Mouse (Mus musculus) MN1 (cell line): ENCODE measurements around the gene Faim2.

Experiments used
- DNase-seq: peaks from one replicate; pipeline ENCODE4 v3.0.0-alpha.2; 2016; ENCODE audit warnings: low spot score

Gene Faim2

GRCm38 (mm10) chr15:99463194-99463593 is 64.8 kb downstream of the Faim2 start:
- no peak for DNase-seq

DNA sequence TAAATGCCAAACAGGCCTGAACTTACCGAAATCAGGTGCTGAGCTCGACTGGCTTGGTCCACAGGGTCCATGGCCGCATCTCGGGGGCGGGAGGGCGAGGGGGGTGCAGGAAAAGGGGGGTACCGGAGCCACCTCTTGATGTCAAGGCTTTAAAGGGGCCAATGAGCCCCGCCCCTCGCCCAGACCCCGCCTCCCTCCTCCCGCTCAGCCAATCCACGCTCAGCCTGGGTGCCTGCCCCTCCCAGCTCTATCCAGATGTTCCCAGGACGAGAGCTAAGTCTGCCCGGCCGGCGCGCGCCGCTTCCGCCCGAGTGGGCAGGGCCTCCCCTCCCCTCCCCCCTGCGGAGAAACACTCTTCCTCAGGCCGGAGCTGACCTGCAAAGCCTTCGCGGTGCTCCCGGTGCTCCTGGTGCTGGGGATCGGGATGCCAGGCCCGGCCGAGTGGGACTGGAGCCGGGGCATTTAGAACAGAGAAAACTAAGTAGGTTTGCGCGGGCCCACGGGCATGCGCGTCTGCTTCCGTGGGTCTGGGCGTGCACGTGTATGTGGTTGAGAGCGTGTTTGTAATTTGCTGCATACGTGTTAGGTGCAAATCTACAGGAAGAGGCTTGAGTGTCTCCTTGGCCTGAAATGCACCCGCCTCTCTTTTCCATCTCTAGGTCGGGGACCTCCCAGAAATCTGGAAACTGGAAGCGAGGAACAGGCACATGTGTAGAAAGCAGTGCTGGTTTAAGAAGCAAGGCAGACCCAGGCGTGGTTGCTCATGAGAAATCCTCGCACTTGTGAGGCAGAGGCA is 70.2 kb downstream of the Faim2 start, which contains the start of gene Nckap5l:
Nckap5l (minus strand) TSS at position 143 of the 796 bp plus-strand sequence.
- peak; percentile 96 for DNase-seq

DNA sequence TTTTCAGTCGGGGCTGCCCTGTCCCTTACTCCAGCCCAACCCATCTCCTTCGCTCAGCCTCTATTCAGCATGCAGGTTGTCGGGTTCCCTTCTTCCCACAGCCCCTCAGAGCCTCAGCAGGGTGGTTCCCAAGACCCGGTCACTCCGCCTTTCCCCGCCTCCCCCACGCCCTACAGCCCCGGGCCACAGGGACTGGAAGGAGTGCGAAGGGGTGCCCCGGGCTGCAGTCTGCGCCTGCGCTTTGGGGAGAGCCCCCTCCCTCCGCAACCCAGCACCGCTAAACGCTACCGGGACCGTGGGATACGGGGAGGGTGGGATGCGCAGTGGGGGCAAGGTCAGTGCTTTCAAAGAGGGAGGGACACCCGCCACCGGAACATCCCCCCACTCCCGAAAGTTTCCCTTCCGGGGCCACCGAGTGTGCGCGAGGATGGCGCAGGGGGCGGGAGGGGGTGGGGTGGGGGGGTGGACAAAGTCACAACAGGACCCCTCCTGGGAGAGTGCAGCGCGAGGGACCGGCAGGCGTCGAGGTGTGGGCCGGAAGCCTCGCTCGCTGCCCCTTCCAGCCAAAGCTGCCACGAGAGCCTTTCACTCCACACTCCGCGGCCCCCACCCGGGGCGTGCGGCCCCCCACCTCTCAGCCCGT is 70.9 kb downstream of the Faim2 start:
- peak; percentile 73 for DNase-seq

DNA sequence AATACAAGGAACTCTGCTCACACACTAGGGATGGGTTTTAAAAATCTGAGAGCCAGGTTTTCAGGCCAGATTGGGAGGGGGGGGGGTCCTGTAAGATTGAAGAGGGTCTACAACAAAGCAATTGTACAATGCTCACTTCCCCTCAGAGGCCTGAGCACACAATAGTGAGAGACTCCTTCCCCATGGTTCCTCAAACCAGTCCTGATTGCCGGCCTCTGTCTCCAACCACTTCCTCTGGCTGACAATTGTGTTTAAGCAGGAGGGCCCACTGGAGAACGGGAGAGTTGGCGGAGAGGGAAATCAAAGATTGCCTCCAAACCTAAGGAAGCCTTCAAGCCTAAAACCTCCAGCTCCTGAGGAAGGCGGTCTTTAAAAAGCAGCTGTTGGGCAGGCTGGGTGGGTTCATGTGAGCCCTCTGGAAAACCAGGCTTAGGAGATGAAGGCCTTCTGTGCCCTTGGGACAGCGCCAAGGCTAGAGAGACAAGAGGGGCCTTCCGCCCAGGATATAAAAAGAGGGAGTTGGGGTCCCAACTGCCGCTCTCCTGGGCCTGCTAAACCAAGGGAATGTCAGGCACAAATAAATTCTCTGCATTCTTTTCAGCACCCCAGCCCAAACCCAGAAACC is 71.5 kb downstream of the Faim2 start:
- peak; percentile 47 for DNase-seq

DNA sequence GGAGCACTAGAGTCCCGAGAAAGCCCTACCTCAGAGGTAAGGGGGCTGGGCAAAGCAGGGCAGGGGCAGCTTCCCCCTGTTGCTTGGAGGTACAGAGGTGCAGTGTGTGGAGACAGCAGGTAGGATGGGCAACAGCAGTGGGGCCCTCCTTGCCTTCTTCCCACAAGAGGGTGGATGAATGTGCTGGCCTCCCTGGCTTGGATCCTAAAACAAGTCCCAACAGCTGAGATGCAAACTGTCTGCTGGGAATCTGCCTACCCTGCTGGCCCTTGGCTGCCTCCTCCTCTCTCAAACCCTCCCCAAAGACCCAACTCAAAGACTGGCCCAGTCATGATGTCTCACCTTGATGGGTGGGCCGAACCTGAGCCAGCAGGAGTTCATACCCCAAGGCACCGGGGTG is 72.5 kb downstream of the Faim2 start:
- DNase-seq = no peak

- DNase-seq = no peak
Measured at GRCm38 (mm10) chr15:99454585-99455279, 73.2 kb downstream of the Faim2 start.

DNA sequence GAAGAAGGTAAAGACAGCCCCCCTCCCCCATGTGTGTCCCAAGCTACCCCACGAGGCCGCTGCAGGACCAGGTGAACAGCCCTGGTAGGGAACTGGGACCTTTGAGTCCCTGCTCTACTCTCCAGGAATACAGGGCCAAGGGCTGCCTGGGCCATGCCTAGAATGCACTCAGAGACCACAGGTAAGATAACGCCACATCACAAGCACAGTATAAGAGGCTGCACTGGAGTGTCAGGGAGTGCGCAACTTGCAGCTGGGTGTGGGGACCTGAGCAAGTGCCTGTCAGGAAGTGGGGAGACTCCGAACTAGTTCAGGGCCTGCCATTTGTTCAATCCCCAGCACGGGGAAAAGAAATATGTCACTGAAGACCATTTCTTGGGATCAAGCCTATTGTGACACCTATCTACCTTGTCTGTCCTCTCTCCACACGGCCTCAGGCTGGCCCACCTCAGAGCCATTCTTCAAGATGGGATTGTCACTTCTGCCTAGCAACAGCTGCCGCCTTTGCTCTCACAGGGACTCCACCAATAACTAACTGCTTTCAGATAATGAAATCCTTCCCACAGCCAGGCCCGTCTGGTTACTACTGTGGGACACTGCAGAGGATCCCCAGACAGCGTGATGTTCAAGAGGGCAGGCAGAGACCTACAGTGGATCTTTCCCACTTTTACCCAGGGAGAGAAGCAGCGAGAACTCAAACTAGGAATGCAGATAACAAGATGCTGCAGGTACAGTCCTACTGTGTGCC is 74.6 kb downstream of the Faim2 start:
- DNase-seq = no peak

DNA sequence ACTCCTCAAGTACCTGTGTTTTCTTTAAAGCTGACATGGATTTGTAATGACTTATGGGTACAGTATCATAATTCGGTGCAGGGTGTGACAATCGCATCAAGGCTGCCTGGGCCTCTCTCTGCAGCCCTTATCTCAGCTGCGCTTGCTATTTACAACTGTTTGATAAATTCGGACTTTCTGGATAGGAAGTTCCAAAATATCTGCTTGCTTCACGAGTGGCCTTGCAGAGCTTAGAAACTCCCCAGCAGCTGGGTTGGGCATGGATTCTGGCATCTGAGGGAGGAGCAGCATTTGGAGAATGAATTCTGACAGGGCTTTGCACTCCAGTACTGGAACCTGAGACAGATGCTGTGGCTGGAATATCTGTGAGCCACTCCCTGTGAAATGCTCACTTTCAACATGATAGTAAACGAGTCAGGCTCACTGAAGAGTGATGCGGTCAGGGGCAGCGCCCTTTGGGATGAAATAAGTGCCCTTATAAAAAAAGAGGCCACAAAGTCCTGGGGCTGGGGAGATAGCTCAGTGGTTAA is 78.1 kb downstream of the Faim2 start:
- no peak for DNase-seq

- peak; percentile 65 for DNase-seq
Measured at GRCm38 (mm10) chr15:99449131-99449750, 78.7 kb downstream of the Faim2 start.
